Mouse (Mus musculus): ENCODE data around the gene Nacad.

DNA sequence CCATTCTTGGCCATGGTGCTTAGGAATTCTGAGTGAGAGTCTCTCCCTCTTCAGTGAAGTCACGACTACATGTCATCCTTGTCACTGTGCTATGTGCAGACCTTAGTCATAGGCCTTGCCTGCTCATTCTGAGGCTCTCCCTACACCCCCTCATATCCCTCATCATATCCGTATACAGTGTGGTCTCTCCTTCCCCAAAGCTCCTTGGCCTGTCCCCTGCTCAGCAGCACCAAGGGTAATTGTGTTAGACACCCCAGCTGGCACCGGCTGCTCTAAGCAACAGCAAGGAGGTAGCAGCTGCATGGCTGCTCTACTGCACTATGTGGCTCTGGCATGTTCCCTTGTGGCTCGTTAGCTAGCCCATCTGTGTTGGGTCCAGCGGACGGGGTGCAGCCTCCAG, 38.7 kb upstream of the Nacad start:
- no peak for TF ChIP-seq GATA1 (IDR thresholded peaks at IDR 0.05; ENCODE audit: low read length)
- no peak for TF ChIP-seq TAL1 (IDR thresholded peaks at IDR 0.05; ENCODE audit: low read length)
